Mouse (Mus musculus): ENCODE measurements around the gene Ermn. TPM values are rescaled to one million over a fixed set of nuclear protein-coding genes. Genes with fewer than 3 reads are reported as not detected.

The Ermn gene
- 0.88 and 1.00 TPM in 2 replicates for polyA plus RNA-seq (2016; fragmentation: Nextera tagmentation; extraction: Ambion mirVana)

DNA sequence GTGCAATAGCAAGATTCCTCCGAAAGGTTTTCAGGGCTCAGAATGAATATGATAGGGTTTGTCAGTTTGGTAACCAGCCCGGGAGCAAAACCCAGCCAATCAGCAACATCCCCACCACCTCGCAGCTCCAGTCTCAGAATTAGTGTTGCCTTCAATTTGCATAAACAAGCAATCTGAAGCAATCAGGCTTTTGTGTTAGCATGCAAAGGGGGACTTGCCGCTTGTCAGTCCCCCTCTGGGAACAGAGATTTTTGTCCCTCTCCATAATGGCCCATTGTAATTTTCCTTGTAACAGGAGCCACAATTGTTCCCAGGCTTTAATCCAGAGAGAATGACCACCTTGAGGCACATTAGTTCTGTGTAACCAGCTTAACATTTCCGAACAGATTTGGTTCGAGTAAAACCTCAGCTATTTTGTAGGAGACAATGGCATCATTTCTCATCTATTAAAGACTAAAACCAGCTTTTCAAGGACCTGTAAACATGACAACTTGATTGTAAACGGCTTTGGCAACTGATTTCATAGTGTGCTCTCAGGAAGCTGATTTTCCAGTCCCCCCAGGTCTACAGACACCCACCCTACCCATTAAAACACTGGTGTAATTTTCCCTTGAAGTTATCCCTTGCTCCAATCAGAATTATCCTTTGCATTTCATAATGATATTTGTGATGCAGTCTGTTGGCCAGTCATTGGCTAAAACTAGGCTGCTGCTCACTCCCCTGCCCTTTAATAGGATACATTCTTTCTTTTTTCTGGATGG is at the start of gene Ermn:
Gene Ermn, minus strand, starts transcription at position 44 of the 761 bp plus-strand sequence.
- Histone ChIP-seq H3K9me3 (no peaks in the 10 kb centered on the region), H3K36me3 (no peaks in the 10 kb centered on the region), H3K4me1 (no peaks in the 10 kb centered on the region), H3K4me2 (replicated peaks) (no peak within 1 kb of the TSS; the same call in 1 of the 2 replicates), H3K27me3 (no peaks in the 10 kb centered on the region), H3K9ac (no peak within 1 kb of the TSS), H3K27ac (no peak within 1 kb of the TSS), H3K4me3 (no peak within 1 kb of the TSS)
- WGBS = 13% methylated on average over 7 of the region's 7 CpGs
- no peak for ATAC-seq (ENCODE audit: insufficient number of reproducible peaks, insufficient read depth, low FRiP score, low TSS enrichment)

DNA sequence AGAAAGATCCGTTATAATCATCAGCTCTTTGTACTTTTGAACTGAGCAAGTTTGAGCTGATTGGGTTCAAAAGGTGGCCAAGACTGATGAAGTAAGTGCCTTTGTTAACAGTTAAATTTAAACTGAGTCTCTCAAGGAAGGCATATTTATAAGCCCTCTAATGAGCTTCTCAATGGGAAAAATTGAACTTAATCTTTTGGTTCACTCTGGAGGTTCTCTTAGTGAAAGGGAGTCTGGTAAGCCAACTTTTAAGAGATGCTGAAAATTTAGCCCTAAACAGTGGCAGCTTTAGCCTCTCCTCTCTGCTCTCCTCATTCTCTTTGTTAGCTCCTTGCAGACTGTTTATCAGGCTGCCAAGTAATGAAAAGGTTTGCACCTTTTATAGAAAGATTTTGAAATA is 42.2 kb upstream of the Ermn start:
- no peak overlapping the region for H3K4me2 ChIP-seq (replicated peaks)
- no peaks in the 10 kb centered on the region for H3K9me3 ChIP-seq
- no peak overlapping the region for H3K27ac ChIP-seq
- no peak for ATAC-seq (ENCODE audit: insufficient number of reproducible peaks, insufficient read depth, low FRiP score, low TSS enrichment)
- no peak overlapping the region for H3K4me3 ChIP-seq
- no peaks in the 10 kb centered on the region for H3K4me1 ChIP-seq
- no peaks in the 10 kb centered on the region for H3K27me3 ChIP-seq
- H3K36me3 ChIP-seq = no peaks in the 10 kb centered on the region
- no peak overlapping the region for H3K9ac ChIP-seq
- WGBS = 66% methylated on average over 1 of the region's 1 CpGs

DNA sequence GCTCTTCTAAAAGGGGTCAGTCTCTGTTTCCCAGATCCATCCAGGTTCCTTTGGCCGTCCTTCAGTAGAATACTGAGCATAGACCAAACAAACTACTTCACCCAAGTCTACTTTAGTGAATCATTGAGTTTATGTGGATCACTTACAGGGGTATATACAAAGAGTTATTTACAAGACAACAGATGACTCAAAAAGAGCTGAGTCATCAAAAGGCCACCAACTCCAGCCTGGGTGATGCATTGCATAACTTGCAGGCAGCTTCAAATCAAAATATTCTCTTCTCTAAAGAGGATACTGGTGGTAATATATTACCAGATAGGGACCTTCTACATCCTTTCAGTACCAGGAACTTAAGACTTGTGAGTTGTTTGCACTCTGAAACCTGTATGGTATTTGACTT is 33.8 kb upstream of the Ermn start:
- H3K4me3 ChIP-seq = no peak overlapping the region
- no peak overlapping the region for H3K27ac ChIP-seq
- H3K27me3 ChIP-seq = no peaks in the 10 kb centered on the region
- H3K9ac ChIP-seq = no peak overlapping the region
- H3K36me3 ChIP-seq = no peaks in the 10 kb centered on the region
- 88% methylated on average over 1 of the region's 1 CpGs for WGBS
- no peak for ATAC-seq (ENCODE audit: insufficient number of reproducible peaks, insufficient read depth, low FRiP score, low TSS enrichment)
- H3K4me1 ChIP-seq = no peaks in the 10 kb centered on the region
- no peak overlapping the region for H3K4me2 ChIP-seq (replicated peaks)
- no peaks in the 10 kb centered on the region for H3K9me3 ChIP-seq

DNA sequence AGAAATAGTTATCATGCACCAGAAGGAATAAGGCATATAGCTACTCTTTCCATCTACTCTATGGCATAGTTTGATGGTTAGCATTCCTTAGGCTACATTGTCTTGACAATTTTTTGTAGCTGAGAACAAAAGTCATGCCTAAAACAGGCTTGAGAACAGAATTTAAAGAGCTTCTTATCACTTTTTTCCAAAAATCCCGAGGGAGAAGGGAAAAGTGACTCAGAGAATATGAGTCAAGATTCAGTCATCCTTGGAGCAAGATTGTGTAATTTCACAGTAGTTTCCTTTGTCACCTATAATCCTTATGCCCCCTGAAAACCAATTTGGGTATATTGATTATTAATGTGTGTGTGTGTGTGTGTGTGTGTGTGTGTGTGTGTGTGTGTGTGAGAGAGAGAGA is 27.2 kb upstream of the Ermn start:
- Histone ChIP-seq H3K9ac (no peak overlapping the region), H3K4me2 (replicated peaks) (no peak overlapping the region), H3K4me3 (no peak overlapping the region), H3K27me3 (no peaks in the 10 kb centered on the region), H3K9me3 (no peaks in the 10 kb centered on the region), H3K36me3 (no peaks in the 10 kb centered on the region), H3K27ac (no peak overlapping the region), H3K4me1 (no peaks in the 10 kb centered on the region)
- ATAC-seq (ENCODE audit: insufficient number of reproducible peaks, insufficient read depth, low FRiP score, low TSS enrichment) = no peak
- 59% methylated on average over 1 of the region's 1 CpGs for WGBS

DNA sequence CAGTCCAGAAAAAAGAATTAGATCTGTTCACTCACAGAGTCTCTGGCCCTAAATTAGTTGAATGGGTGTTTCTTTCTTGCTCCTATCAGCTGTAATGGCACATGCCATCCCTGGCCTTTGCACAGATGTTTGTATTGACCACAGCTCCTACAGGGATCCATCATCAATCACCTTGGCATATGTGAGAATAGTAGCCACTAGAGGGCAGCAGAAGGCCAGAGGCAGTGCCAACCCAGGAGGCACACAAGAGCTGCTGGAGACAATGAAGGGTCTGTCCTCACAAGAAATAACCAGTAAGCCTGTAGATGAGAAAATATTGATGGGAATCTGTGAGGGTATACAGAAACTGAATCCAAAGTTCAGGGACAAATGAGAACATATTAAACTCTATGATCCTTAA is 2.7 kb upstream of the Ermn start:
- no peak overlapping the region for H3K4me2 ChIP-seq (replicated peaks)
- H3K27me3 ChIP-seq = no peaks in the 10 kb centered on the region
- H3K9me3 ChIP-seq = no peaks in the 10 kb centered on the region
- no peaks in the 10 kb centered on the region for H3K4me1 ChIP-seq
- ATAC-seq (ENCODE audit: insufficient number of reproducible peaks, insufficient read depth, low FRiP score, low TSS enrichment) = no peak
- H3K27ac ChIP-seq = no peak overlapping the region
- no peak overlapping the region for H3K9ac ChIP-seq
- no peak overlapping the region for H3K4me3 ChIP-seq
- H3K36me3 ChIP-seq = no peaks in the 10 kb centered on the region

DNA sequence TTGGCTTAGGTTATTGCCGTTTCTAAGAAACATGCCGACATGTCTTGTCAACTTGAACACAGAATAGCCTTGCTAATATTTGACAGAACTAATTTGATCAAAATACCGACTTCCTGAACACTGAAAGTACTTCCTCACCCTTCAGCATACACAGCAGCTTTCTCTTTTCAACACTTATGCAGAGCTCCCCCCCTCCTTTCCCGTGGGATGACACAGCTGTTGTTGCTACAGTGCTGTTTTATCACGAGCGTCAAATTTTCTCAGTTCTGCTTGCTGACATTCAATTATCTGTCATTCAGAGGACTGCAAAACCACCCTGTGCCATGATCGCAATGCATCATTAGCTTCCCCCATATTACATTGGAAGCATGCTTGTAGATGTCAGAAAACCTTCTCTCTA is 10.8 kb downstream of the Ermn start:
- Histone ChIP-seq H3K4me1 (no peaks in the 10 kb centered on the region), H3K4me3 (no peak overlapping the region), H3K27ac (no peak overlapping the region), H3K27me3 (no peaks in the 10 kb centered on the region), H3K9ac (no peak overlapping the region), H3K9me3 (no peaks in the 10 kb centered on the region), H3K4me2 (replicated peaks) (no peak overlapping the region), H3K36me3 (no peaks in the 10 kb centered on the region)
- WGBS = 66% methylated on average over 7 of the region's 7 CpGs
- ATAC-seq (ENCODE audit: insufficient number of reproducible peaks, insufficient read depth, low FRiP score, low TSS enrichment) = no peak

DNA sequence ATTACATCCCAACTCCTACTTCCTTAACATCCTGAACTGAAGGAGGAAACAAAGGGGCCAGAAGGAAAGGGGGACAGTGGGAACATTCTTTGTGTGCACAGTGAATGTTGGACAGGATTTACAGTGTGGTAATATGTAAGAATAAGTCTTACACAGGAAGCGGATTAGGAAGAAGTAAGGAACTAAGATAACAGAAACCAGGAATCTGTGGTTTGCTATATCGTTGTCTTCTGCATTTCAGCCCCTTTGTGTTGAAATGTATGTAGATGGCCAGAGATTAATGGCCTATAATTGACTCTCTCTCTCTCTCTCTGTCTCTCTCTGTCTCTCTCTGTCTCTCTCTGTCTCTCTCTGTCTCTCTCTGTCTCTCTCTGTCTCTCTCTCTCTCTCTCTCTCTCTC is 15.7 kb downstream of the Ermn start:
- no peaks in the 10 kb centered on the region for H3K27me3 ChIP-seq
- no peak overlapping the region for H3K4me2 ChIP-seq (replicated peaks)
- H3K4me3 ChIP-seq = no peak overlapping the region
- no peaks in the 10 kb centered on the region for H3K4me1 ChIP-seq
- no peak overlapping the region for H3K9ac ChIP-seq
- no peaks in the 10 kb centered on the region for H3K9me3 ChIP-seq
- 71% methylated on average over 2 of the region's 2 CpGs for WGBS
- H3K27ac ChIP-seq = no peak overlapping the region
- ATAC-seq (ENCODE audit: insufficient number of reproducible peaks, insufficient read depth, low FRiP score, low TSS enrichment) = no peak
- H3K36me3 ChIP-seq = no peaks in the 10 kb centered on the region

DNA sequence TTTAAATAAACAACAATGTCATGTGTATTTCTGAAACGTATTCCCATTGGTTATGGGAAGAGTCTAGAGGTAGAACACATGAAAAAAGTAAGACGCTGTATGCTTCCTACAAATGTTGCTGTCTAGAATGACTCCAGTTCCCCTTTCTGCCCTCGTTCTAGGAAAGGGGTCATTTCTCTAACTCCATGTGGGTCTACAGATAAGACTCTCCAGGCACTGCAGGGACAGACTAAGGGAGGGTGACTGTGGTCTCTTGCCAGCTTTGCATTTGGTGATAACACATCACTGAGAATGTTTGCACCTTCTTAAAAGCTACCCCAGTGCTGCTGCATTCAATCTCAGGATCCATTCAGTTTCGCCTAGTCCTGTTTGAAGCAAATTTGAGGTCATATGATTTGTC is 17.0 kb downstream of the Ermn start:
- ATAC-seq (ENCODE audit: insufficient number of reproducible peaks, insufficient read depth, low FRiP score, low TSS enrichment) = no peak
- Histone ChIP-seq H3K27me3 (no peaks in the 10 kb centered on the region), H3K9ac (no peak overlapping the region), H3K4me2 (replicated peaks) (no peak overlapping the region), H3K27ac (no peak overlapping the region), H3K4me1 (no peaks in the 10 kb centered on the region), H3K4me3 (no peak overlapping the region), H3K36me3 (no peaks in the 10 kb centered on the region), H3K9me3 (no peaks in the 10 kb centered on the region)
- WGBS = 86% methylated on average over 4 of the region's 4 CpGs

DNA sequence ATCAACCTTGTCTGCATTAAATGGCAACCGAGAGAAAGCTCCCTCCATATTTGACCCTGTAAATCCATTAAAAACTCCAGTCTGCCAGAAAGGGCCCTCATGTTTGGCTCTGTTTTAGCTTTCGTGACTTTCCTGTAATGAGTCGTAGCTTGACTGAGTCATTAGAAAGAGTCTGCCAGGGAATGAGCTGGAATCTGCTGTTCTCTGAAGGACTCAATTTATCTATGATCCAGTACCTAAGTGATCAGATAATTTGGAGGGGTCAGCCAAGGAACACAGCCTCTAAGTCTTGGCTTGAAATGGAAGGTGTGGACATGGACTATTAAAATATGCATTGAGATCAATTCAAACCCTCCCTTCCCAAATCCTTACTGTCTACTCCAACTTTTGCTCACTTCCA is 21.2 kb downstream of the Ermn start:
- Histone ChIP-seq H3K4me3 (no peak overlapping the region), H3K4me2 (replicated peaks) (no peak overlapping the region), H3K4me1 (no peaks in the 10 kb centered on the region), H3K27me3 (no peaks in the 10 kb centered on the region), H3K9ac (no peak overlapping the region), H3K36me3 (no peaks in the 10 kb centered on the region), H3K9me3 (no peaks in the 10 kb centered on the region), H3K27ac (no peak overlapping the region)
- ATAC-seq (ENCODE audit: insufficient number of reproducible peaks, insufficient read depth, low FRiP score, low TSS enrichment) = no peak
- 91% methylated on average over 3 of the region's 3 CpGs for WGBS

DNA sequence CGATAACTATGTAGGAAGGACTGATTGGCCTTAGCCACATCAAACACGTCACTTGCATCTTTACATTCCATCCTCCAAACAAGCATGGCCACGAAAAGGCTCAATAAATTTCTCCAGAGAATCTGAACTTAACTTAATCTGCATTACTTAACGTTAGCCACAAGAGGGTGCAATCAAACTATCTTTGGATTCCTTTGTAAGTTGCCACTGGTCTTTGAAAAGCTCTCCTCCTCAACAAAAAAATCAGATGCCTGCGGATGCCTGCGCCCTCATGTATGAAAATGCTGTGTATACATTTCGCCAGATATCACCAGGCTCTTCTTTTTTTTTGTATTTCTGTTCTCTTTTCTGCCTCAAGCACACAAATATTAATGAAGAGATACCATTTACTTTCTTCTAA is 23.3 kb downstream of the Ermn start:
- Histone ChIP-seq H3K36me3 (no peaks in the 10 kb centered on the region), H3K9ac (no peak overlapping the region), H3K9me3 (no peaks in the 10 kb centered on the region), H3K27ac (no peak overlapping the region), H3K27me3 (no peaks in the 10 kb centered on the region), H3K4me2 (replicated peaks) (no peak overlapping the region), H3K4me1 (no peaks in the 10 kb centered on the region), H3K4me3 (no peak overlapping the region)
- WGBS = 24% methylated on average over 7 of the region's 7 CpGs
- ATAC-seq (ENCODE audit: insufficient number of reproducible peaks, insufficient read depth, low FRiP score, low TSS enrichment) = no peak

DNA sequence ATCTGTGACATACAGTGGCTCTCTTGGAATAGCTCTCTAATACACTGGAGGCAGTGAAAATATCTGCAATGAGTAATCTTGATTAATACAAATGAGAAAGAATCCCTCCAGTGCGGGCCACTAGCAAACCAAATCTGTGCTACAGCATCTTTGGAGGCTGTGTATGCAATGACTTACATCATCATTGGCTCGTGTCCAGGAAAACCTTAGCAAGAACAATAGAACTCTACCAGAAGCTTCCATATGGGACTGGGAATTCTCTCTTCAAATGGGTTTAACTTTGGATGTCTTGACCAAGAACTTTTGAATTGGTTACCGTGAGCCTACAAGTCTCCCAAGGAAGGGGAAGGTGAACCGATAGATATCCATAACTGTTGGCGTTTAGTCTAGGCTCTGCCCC is 25.9 kb downstream of the Ermn start:
- Histone ChIP-seq H3K4me2 (replicated peaks) (no peak overlapping the region), H3K36me3 (no peaks in the 10 kb centered on the region), H3K27me3 (no peaks in the 10 kb centered on the region), H3K4me1 (no peaks in the 10 kb centered on the region), H3K9me3 (no peaks in the 10 kb centered on the region), H3K9ac (no peak overlapping the region), H3K27ac (no peak overlapping the region), H3K4me3 (no peak overlapping the region)
- no peak for ATAC-seq (ENCODE audit: insufficient number of reproducible peaks, insufficient read depth, low FRiP score, low TSS enrichment)
- 94% methylated on average over 5 of the region's 5 CpGs for WGBS

DNA sequence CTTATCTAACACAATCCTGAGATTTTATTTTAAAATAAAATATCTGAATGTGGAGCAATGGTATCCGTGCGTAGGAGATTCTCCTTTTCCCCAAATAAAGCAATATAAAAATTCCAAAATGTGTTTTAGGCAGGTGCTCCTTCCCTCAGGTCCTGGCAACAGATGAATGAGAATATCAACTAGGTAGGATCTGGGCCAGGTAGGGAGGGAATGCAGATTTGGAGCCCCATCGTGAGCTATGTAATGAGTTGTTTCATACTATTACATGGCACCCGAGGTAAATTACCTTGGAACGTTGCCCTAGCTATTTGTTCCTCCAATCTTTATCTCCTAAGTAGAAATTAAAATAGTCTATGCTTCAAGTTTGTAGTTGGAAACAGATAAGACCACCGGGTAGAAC is 29.1 kb downstream of the Ermn start:
- no peaks in the 10 kb centered on the region for H3K4me1 ChIP-seq
- no peaks in the 10 kb centered on the region for H3K36me3 ChIP-seq
- no peak overlapping the region for H3K4me2 ChIP-seq (replicated peaks)
- ATAC-seq (ENCODE audit: insufficient number of reproducible peaks, insufficient read depth, low FRiP score, low TSS enrichment) = no peak
- no peak overlapping the region for H3K27ac ChIP-seq
- no peak overlapping the region for H3K9ac ChIP-seq
- no peak overlapping the region for H3K4me3 ChIP-seq
- WGBS = 85% methylated on average over 6 of the region's 6 CpGs
- no peaks in the 10 kb centered on the region for H3K27me3 ChIP-seq
- H3K9me3 ChIP-seq = no peaks in the 10 kb centered on the region

DNA sequence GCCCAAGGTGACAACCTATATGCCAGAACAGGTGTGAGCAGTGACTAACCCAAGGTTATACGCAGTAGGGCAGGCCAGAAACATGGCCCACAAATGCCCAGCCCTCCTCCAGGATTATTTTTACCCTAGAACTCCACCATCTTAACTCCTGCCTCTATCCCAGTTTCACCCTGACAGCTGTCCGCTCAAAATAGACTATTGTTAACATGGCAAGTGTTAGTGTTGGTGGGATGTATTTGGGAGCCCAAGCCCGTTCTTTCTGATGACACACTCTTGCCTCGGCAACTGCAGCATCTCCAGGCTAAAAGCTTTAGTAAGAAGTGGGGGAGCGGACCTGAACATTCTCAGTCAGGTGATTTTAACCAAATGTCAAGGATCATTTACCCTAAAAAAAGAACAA is 45.6 kb downstream of the Ermn start:
- no peaks in the 10 kb centered on the region for H3K36me3 ChIP-seq
- H3K9me3 ChIP-seq = no peaks in the 10 kb centered on the region
- no peak for ATAC-seq (ENCODE audit: insufficient number of reproducible peaks, insufficient read depth, low FRiP score, low TSS enrichment)
- no peak overlapping the region for H3K4me3 ChIP-seq
- no peaks in the 10 kb centered on the region for H3K27me3 ChIP-seq
- H3K4me1 ChIP-seq = no peaks in the 10 kb centered on the region
- no peak overlapping the region for H3K27ac ChIP-seq
- WGBS = 88% methylated on average over 5 of the region's 5 CpGs
- no peak overlapping the region for H3K4me2 ChIP-seq (replicated peaks)
- H3K9ac ChIP-seq = no peak overlapping the region

Measured in embryonic facial prominence, embryonic 12.5 days (tissue).